Mouse (Mus musculus) spleen, postnatal 36 days (tissue): ENCODE data around the gene Mrpl17.

ENCODE experiments used
- DNase-seq, 2 experiments: peaks; one replicate each; pipeline ENCODE4 v3.0.0; 2022; ENCODE audit warnings: low spot score in 2 of 2, mixed read lengths in 1 of 2

Mrpl17 gene

DNA sequence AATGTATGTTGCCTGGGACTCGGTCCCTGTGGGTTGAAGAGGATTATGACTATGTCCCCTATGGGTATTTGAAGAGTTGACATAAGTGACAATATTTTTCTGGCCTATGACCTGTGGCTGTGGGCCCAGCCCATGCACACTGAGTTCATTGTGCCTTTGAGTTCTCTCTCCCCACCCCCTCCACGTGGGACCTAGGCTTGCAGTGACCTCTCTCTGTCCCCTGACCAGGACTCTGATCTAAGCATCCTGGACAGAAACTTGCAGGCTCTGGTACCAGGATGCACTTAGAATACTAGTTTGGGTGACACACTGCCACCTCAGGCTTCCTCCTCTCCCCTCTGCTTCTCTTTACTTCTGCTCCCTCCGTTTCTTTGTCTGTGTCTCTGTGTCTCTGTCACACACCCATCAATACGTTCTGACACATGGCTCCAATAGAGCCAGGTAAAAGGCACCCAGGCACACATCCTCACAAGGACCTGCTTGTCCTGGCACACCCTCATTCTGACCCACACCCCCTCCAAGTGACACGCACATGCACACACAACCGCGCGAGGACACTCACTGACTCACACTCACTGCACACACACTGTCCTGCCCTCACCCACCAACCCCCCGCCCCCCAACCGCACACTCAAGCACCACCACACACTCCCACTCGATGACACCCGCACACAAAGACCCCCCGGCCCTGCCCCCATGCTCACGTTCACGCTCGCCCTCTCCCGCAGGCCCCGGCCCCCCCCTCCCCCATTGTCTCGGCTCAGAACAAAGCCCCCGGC is 24.2 kb downstream of the Mrpl17 start:
- no peak for DNase-seq

DNA sequence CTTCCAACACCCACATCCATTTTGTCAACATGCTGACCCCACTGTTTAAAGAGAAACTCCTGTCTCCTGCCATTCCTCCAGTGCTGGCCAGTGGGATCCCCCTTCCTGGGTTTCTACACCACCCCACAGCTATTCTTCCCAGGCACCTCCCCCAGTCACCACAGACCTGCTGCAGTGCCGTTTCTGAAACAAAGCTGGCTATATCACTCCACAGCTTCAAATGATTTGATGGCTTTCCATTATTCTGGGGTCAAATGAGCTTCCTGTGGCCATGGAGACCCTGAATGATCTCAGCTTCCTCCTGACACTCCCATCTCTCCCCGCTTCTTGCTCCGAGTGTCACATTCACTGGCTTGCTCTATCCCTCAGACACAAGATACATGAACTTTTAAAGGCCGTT is 26.3 kb downstream of the Mrpl17 start:
- DNase-seq = no peak

- DNase-seq = no peak
Observed at GRCm38 (mm10) chr7:105783861-105784260, 27.0 kb downstream of the Mrpl17 start.

DNA sequence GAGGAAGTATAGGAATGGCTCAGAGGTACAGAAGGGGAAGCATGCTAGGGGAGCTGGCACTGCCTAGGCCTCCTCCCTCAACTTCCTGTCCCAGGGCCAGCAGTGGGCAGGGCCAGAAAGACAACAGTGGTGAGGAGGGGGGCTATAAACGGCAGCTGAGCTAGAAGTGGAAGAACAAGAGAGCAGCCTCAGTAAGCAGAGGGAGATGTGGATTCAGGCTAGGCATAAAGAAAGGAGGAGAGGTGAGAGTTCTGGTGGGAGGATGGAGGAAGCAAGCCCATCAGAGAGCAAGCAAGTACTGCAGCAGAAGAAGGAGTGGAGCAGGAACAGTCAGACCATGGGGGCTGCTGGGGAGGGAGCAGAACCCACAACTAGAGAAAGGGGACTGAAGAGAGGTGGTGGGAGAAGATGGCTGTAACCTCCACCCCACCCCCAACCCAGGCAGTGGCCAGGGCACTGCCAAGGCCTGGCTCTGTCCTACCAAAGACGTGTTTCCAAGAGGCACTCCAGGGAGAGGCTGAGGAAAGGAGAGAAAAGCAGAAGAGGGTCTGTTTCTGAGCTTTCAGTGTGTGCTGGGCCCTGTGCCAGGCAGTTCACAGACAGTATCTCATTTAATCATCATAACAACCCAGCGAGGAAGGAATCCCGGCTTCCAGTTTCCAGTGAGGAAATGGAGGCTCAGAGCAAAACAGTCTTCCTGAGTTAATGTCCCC is 32.2 kb downstream of the Mrpl17 start:
- peak; percentile 38 to 46 for DNase-seq

DNA sequence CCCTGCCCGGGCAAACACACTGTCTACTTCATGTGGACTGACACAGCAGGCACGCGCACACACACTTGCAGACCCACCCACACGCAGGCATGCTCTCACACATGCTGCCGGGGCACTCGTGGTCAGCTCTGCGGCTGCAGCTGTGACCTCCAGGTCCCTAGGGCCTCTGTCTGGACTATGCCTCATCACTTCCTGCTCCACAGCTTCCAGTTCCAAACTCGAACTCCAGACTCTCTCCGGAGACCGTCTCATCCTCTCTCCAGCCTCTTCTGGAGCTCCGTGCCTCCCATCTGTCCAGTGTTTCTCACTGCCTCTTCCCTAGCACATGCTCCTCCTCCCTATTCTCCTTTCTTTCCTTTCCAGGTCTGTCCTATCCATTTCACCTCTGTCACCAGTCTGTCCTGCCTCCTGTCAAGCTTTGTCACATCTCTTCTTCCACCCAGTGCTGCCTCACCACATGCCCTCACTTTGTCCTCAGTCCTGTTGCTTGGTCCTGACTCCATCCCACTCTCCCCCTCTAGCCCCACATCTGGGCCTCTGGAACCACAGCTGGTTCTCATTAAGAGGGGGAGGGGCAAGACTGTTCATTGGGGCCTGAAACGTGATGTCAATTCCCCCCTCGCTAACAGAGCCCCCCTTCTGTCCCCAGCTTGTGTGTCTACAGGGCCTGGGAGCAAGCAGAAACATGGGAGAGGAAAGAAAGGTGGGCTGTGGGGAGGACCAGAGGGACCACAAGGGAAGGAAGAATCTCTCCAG is 32.9 kb downstream of the Mrpl17 start:
- DNase-seq = peak in 1 of 2 experiments; percentile 23

- no peak for DNase-seq
Observed at GRCm38 (mm10) chr7:105777316-105777715, 33.6 kb downstream of the Mrpl17 start.

DNA sequence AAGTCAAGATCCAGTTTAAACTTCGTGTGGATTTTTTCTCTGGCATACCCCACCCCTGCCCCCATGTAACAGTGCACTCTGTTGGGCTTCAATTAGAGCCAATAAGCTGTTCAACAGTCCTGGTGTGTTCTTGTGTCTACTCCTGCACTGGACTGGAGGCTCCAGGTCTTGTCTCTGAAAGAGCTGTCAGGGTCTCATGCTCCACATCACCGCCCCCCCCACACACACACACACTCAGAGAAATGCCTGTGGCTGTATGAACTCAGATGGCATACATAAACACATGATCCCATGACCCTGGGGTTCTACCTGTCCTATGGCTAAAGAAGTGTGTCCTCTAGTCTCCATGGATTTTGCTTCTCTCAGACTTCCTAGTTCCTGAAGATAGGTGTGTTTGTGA is 34.9 kb downstream of the Mrpl17 start:
- DNase-seq = no peak

- no peak for DNase-seq
Observed at GRCm38 (mm10) chr7:105774661-105775060, 36.2 kb downstream of the Mrpl17 start.

DNA sequence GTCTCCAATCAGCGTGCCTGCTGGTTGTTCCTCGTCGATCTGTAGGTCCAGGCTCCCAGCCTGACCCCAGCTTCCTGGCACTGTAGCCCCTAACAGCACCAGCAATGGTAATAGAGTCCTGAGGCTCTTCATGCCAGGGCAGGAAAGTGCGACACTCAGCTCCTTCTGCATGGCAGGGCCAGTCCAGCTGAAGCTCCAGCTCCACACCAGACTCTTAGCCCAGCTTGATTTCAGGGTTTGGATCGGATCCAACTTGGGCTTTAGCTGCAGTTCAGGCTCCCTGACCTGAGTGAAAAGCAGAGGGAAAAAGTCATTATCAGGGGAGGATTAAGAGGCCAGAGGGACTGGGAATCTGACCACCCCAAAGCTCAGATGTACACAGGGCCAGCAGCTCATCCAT is 37.9 kb downstream of the Mrpl17 start:
- DNase-seq = no peak

DNA sequence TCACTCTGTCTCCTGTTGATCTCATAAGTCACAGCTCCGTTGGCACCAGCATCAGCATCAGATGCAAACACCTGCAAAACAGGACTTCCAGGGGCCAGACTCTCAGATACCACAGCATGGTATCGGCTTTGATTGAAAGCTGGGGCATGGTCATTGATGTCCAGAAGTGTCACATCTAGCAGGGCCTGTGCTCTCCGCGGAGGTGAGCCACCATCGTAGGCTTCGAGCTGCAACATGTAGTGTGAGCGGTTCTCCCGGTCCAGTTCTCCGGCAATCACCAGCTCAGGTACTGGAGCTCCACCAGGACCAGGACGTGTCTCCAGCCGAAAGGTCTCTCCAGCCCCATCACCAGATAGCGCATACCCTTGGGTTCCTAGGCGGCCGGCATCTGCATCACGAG is 38.6 kb downstream of the Mrpl17 start:
- DNase-seq = no peak

GRCm38 (mm10) chr7:105769959-105770358 is 40.9 kb downstream of the Mrpl17 start:
- no peak for DNase-seq

DNA sequence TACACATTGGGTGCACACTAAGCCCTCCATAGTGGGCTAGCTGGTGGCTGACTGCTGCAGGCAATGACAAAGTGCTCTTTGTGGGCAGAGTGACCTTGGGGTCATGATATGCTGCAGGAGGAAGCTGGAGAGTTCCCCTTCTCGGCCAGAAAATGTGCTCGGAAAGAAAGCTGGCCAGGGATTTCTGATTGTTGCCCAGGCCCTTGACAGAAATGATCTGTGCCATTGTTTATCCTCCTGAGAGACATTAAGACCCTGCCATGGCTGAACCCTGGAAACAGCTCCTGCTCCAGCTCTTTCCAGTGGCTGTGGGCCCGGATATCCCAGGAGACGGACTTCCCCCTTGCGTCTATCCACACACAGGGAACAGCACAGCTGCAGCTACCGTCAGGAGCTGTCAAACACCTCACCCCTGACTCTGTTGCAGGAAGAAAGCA is 43.2 kb downstream of the Mrpl17 start:
- no peak for DNase-seq

- DNase-seq = no peak
Observed at GRCm38 (mm10) chr7:105764331-105764730, 46.6 kb downstream of the Mrpl17 start.

GRCm38 (mm10) chr7:105762517-105763270 is 48.2 kb downstream of the Mrpl17 start:
- DNase-seq = no peak

DNA sequence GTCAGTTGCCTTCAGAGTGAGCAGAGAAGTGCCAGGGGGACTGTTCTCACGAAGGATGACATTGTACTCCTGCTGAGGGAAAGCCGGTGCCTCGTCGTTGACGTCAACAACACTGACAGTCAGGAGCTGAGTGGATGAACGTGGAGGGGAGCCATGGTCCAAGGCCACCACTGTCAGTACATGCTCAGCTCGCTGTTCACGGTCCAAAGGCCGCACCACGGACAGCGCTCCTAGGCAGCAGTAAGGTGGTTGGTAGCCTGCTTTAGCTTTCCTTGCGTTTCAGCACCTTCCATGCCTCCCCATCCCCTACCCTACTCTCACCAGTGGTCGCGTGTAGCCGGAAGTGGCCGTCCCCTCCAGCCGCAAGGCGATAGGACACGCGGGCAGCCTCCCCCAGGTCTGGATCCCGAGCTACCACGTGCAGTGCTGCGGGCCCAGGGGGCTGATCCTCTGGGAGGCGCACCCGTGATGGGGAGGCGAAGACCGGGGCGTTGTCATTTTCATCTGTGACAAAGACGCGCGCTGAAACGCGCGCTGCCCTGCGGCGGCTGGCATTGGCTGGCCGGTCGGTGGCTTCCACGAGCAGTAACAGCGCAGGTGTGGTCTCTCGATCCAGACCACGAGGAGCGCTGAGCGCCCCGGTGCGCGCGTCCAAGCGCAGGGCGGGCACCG is 49.0 kb downstream of the Mrpl17 start:
- no peak for DNase-seq

DNA sequence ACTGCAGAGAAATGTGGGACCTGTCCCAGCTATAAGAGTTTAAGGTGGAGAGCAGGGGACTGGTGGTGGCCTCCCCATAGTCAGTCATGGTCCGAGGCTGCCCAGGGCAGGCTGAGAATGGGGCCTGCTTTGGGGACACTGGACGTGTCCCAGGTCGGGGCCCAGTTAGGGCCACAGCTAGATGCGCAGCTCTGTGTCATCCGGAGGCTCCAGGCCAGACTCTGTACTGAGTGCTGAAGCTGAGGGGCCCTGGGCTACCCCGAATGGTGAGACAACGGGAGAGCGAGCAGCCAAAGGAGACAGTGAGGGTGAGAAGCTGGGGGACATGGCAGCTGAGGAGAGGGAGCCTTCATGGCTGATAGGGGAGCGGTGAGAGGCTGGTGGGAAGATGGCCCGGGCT is 57.6 kb downstream of the Mrpl17 start:
- no peak for DNase-seq
